Mouse (Mus musculus) left cerebral cortex, adult 18-20 months (tissue): Measurements from ENCODE around the gene Ank3. TPM values are rescaled to one million over a fixed set of nuclear protein-coding genes. Genes with fewer than 3 reads are reported as not detected.
A peak's percentile ranks its signal among the peaks of the same experiment; 100 is the strongest.

Experiments used
- DNase-seq, 2 experiments: peaks; one replicate each; pipeline ENCODE4 v3.0.0; 2021 to 2022; ENCODE audit warnings: low spot score in 2 of 2, mixed read lengths in 1 of 2
- total RNA-seq, 2 experiments: library from RNA; stranded (reverse); gene quantifications; 2 replicates each; pipeline ENCODE4 v1.2.3; 2021

The Ank3 gene
- total RNA-seq, 2 experiments from 2014 or later: 407 to 424 TPM

- no peak for DNase-seq
Measured at GRCm38 (mm10) chr10:69706851-69707788, 308.5 kb downstream of the Ank3 start.

DNA sequence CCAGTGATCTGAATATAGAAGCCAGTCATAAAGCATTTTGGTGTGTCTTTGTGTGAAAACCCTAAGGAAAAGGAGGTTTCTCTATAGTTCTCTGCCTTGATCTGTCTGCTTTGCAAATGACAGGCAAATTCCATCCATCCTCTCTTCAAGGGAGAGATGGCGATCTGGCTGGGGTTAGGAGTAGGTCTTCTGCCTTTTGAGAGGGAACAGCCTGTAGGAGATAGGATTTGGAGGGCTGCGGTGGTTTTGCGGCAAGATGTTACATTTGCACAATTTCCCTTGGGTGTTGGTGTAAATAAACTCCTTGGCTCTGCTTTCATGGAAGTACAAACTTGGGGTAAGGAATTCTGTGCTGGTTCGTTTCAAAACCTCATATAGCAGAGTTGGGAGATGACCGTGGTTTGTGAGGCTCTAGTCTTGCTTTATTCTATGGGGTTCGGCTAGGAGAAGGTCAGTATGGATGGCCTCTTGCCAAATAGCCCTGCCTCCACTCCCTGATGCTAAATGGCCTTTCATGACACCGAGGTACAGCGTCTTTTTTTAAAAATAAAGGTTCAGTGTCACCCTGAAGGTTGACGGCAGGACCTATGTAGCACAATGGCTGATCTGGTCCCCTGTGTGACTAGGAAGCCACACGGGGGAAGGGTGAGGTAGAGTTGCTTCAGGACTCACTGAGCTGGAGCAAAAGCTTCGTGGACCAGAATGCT, 309.4 kb downstream of the Ank3 start:
- DNase-seq: no peak

DNA sequence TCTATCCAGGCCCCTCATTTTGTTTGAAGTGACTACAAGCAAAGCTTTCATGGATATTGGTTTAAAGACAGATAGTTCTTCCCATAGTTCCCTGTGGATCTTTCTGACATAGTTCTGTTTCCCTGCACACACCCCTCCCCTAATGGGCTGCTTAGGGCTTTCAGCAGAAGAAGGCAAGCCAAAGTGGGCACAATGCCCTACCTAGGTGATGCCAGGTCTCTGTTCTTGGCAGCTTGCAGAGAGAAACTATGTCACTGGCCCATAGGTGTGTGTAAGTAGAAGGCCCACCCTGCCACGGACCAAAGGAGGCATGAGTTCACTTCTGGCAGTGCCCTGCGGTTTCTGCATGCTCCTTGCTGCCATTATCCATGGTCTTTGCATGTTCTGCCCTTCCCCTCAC, 311.1 kb downstream of the Ank3 start:
- DNase-seq: no peak

DNA sequence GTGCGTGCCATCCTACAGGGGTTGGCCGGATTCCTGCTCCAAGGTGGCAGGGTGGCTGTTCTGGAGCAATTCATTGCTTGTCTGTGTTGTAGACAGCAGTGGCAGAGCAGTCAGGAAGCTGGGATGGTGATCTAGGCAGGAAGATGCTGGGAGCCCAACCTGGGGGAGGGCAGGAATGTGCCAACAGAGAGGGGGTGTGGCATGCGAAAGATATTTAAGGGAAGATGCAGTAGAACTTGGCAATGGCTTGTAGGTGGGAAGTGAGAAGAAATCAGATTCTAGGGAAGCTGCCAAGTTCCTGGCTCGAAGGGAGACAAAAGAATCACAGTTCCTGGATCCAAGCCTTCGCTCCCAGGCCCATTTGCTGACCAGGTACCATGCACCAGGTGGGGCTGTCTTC, 312.2 kb downstream of the Ank3 start:
- peak; percentile 78 to 89 for DNase-seq

- no peak for DNase-seq
Measured at GRCm38 (mm10) chr10:69716907-69717306, 318.3 kb downstream of the Ank3 start.

DNA sequence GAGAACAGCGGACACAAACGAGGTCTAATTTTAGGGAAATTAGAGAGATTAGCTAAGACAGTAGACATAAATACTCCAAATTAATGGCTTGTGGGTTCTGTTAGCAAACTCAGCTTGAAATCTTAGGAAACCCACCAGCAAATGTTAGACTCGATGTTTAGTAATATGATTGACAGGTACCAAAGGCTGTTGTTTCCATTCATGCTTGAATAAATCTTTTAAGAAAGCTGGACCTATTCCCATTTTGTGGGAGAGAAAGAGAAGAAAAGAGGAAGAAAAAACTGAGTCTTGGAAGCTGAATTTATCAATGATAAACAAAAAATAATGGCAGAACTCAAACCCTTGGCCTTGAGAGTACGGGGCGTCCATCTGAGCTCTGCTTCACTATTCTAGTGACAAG, 320.8 kb downstream of the Ank3 start:
- no peak for DNase-seq

- DNase-seq: no peak
Measured at GRCm38 (mm10) chr10:69719901-69720415, 321.4 kb downstream of the Ank3 start.

GRCm38 (mm10) chr10:69720452-69720851, 321.9 kb downstream of the Ank3 start:
- no peak for DNase-seq

- no peak for DNase-seq
Measured at GRCm38 (mm10) chr10:69720899-69721490, 322.4 kb downstream of the Ank3 start.

GRCm38 (mm10) chr10:69724159-69724558, 325.6 kb downstream of the Ank3 start:
- DNase-seq: peak in 1 of 2 experiments; percentile 44

DNA sequence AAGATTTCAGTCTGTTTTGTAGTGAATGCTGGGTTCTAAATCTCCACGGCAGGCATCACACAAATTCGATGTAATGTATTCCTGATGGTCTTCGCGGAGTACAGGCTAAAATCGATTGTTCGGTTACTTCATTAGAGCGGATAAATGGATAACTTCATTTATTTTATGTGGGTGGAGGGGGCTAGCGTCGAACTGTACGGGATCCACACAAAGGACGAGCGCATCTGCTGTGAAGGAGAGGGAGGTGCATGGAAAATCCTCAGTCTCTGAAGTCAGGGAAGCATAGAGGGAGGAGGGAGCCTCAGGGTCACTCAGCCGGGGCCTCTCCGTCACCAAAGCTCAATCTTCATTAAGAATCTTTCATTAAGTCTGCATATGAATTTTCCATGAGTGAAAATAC, 326.5 kb downstream of the Ank3 start:
- DNase-seq: no peak

DNA sequence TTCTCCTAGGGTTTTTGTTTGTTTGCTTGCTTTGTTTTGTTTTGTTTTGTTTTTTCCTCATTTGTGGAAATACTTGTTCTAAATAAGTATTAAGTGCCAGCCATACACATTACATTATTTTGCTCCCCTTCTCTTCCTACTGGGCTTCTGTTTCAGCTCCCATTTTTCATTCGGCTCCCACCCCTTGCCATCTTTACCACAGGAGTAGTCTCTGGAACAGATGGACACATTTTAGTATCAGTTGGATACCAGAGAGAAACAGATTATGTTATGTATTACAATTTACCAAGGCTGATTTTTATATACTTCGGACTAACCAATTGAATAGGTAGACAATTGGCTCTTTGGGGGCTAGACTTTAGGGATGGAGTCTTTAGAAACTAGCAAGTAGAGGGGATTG, 327.7 kb downstream of the Ank3 start:
- DNase-seq: no peak

- no peak for DNase-seq
Measured at GRCm38 (mm10) chr10:69726806-69727205, 328.2 kb downstream of the Ank3 start.

DNA sequence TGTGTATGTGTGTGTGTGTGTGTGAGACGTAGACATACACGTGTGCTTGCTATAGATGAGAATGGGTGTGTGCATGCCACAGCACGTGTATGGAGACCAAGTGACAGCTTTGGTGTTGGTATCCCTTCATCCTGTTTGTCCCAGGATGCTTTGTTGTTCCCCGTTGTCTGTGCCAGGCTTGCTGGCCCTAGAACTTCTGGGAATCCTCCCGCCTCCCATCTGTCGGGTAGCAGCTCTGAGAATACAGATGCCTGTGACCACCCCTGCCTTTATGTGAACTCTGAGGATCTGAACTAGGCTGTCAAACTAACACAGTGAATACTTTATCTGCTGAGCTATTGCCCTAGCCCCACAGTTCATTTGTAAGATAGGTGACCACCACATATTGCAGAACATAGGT, 330.3 kb downstream of the Ank3 start:
- DNase-seq: no peak

DNA sequence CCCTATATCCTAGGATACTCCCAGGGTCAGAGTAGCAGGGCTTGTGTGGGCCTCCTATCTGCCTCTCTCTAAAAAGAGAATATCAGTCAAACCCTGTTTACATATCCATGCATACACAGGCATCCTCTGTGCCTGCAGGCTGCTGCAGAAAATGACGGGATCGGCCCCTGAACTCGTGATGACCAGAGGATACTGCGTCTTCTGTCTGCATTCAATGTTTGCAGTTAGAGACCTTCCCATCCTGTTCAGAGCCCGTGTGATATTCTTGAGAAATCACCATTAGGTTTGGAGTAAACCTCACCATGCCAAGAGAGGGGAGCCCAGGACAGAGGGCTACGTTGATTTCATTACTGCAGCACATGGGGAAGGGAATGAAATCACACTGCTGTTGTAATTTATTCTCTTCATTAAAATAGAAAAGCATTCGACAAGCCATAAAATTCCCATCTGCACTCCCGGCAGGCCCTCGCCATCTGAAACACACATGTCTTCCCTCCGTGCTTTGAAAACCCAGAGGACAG, 331.8 kb downstream of the Ank3 start:
- no peak for DNase-seq

DNA sequence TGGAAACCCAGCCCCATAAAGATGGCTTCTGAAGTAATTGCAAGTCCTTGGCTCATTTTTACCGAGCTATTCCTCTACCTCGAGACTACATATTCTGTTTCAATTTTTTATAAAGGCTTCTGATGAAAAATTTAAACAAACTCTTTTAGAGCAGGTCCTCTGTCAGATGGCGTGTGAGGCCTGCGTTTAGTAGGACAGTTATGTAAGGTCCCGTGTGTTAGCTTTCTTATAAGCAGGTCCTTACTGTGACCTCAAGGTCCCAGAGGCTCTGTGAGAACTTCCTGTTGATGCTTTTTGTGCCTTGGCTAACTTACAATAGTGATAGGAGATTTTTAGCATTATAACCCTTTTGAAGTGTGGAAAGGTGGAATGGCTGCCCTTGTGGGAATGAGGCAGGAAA, 332.8 kb downstream of the Ank3 start:
- DNase-seq: no peak

GRCm38 (mm10) chr10:69731863-69732262, 333.3 kb downstream of the Ank3 start:
- DNase-seq: no peak

DNA sequence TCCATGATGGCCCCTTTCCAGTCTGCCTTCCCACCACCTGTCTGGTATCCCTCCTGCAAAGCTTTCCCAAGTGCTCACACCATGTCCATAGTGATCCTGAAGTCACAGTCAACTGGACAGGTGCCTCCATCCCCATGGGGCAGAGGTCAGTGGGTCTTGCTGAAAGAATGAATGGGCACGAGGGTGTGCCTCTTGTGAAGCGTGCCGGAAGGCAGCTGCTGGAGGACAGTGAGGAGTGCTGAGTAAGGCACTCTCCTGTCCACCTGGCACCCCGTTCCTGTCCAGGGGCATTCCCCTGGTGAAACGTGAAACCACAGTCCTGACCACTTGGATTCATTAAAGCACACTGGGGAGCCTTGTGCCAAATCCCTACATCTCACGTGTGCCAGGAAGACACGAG, 337.7 kb downstream of the Ank3 start:
- DNase-seq: no peak

GRCm38 (mm10) chr10:69738741-69739271, 340.2 kb downstream of the Ank3 start:
- DNase-seq: no peak

DNA sequence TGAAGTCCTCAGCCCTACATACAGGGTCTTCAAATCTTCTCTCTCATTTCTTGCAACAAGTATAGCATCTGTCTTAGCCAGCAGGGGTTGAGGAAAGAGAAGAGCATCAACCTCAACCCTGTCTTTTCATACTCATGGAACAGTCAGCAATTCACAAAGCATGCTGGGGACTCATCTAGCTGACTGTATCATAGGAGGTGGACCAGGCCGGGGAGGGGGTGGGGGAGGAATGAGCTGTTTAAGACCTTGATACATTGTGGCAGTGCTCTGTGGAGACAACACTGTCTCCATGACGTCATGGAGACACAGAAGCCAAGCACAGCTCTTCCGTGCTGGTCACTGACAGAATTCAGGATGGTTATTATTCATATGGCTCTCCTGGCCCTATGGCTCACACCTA, 344.0 kb downstream of the Ank3 start:
- no peak for DNase-seq

GRCm38 (mm10) chr10:69744181-69744580, 345.6 kb downstream of the Ank3 start:
- DNase-seq: peak; percentile 37 to 44
